ENCODE assay signal across 22 mouse cellular contexts in the genomic region with DNA sequence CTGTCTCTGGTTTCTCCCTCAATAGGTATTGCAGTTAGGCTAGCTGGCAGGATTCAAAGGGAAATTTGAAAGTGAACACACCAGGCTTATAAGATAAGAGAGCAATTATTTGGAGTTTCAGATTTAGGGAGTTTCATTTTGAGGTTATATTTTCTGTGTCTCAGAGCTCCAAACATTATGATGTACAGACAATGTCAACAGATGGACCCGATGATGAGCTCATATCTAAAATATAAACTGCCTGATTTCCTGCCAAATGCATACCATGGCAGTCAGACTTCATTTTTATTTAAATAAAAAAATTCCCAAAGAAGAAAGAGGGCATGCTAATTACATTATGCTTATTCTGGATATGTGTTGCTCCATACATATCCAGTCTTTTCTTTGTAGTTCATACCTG.
DNase-seq lines count a peak whose midpoint lies in the region; ATAC-seq and TF ChIP-seq lines count a peak whose summit lies in the region.
"Had no signal": no experiment of that assay in that cellular context is flagged by ENCODE, and none has a peak within 500 bp of the region (broad histone marks: within the 10 kb centered on the region; RNA-seq: fewer than 3 reads in every experiment).

No protein-coding gene starts in this region.

- DNase-seq in cerebellum, adult 9-11 months, result peak; percentile 27
- DNase-seq in cerebellum, postnatal 14 days, result no peak
- peak; percentile 32 for DNase-seq in forebrain, postnatal 0 days
- peak; percentile 6 for DNase-seq in brain, embryonic 14.5 days (ENCODE audit: low read depth)
- no peak for DNase-seq in kidney, adult 8-10 months
- DNase-seq: adrenal gland, adult 2 months; adrenal gland, postnatal 14 days; cerebellum, adult 11 months; gastrocnemius, postnatal 25 days; heart, adult 18-20 months; heart, postnatal 10 days; heart, postnatal 36 days; kidney, adult 11 months; kidney, adult 9 months had no signal

- TF ChIP-seq POLR2A in brain, embryonic 14.5 days (IDR thresholded peaks at IDR 0.05; ENCODE audit: borderline replicate concordance, extremely low read depth, insufficient read depth, insufficient read length, poor library complexity, severe bottlenecking), result no peak

- whole genome bisulfite sequencing in forebrain, postnatal 0 days, result 73% methylated on average over 1 of the region's 1 CpGs
- 88% methylated on average over 1 of the region's 1 CpGs for WGBS in forebrain, embryonic 13.5 days

- H3K4me2 ChIP-seq in forebrain, postnatal 0 days (ENCODE audit: low read depth), result no peak overlapping the region
- H3K4me2 ChIP-seq in forebrain, embryonic 13.5 days, result no peak overlapping the region
- H3K4me2 ChIP-seq: heart, embryonic 12.5 days; heart, embryonic 15.5 days; hindbrain, embryonic 13.5 days; intestine, embryonic 15.5 days had no signal

- no peaks in the 10 kb centered on the region for H3K9me3 ChIP-seq in forebrain, postnatal 0 days (ENCODE audit: low read length)
- no peaks in the 10 kb centered on the region for H3K9me3 ChIP-seq in forebrain, embryonic 13.5 days (replicated peaks)
- H3K9me3 ChIP-seq: heart, embryonic 12.5 days; heart, embryonic 15.5 days; hindbrain, embryonic 10.5 days; hindbrain, embryonic 13.5 days; intestine, embryonic 15.5 days had no signal

- no peaks in the 10 kb centered on the region for H3K36me3 ChIP-seq in forebrain, postnatal 0 days (ENCODE audit: insufficient read depth)
- H3K36me3 ChIP-seq in forebrain, embryonic 13.5 days (ENCODE audit: poor library complexity, severe bottlenecking), result no peaks in the 10 kb centered on the region
- H3K36me3 ChIP-seq: heart, embryonic 12.5 days; heart, embryonic 15.5 days; hindbrain, embryonic 10.5 days; hindbrain, embryonic 13.5 days; intestine, embryonic 15.5 days had no signal

- H3K9ac ChIP-seq in forebrain, postnatal 0 days, result no peak overlapping the region
- H3K9ac ChIP-seq in forebrain, embryonic 13.5 days, result no peak overlapping the region
- H3K9ac ChIP-seq: heart, embryonic 12.5 days; heart, embryonic 15.5 days; hindbrain, embryonic 13.5 days; intestine, embryonic 15.5 days had no signal

- H3K4me1 ChIP-seq in forebrain, postnatal 0 days (ENCODE audit: insufficient read depth), result no peaks in the 10 kb centered on the region
- H3K4me1 ChIP-seq in forebrain, embryonic 13.5 days, result no peaks in the 10 kb centered on the region
- H3K4me1 ChIP-seq: heart, embryonic 12.5 days; heart, embryonic 15.5 days; hindbrain, embryonic 10.5 days; hindbrain, embryonic 13.5 days; intestine, embryonic 15.5 days had no signal

- H3K4me3 ChIP-seq in forebrain, postnatal 0 days (ENCODE audit: low read depth, low read length), result no peak overlapping the region
- no peak overlapping the region for H3K4me3 ChIP-seq in forebrain, embryonic 13.5 days
- H3K4me3 ChIP-seq: heart, embryonic 12.5 days; heart, embryonic 15.5 days; hindbrain, embryonic 10.5 days; hindbrain, embryonic 13.5 days; intestine, embryonic 15.5 days had no signal

- no peaks in the 10 kb centered on the region for H3K27me3 ChIP-seq in forebrain, postnatal 0 days (ENCODE audit: insufficient read depth, low read length)
- H3K27me3 ChIP-seq in forebrain, embryonic 13.5 days, result no peaks in the 10 kb centered on the region
- H3K27me3 ChIP-seq: heart, embryonic 12.5 days; heart, embryonic 15.5 days; hindbrain, embryonic 13.5 days; intestine, embryonic 15.5 days had no signal

- no peak overlapping the region for H3K27ac ChIP-seq in forebrain, postnatal 0 days (ENCODE audit: low read depth, low read length)
- H3K27ac ChIP-seq in forebrain, embryonic 13.5 days, result no peak overlapping the region
- H3K27ac ChIP-seq: heart, embryonic 15.5 days; hindbrain, embryonic 10.5 days; hindbrain, embryonic 13.5 days; intestine, embryonic 15.5 days had no signal

- no peak for ATAC-seq in forebrain, postnatal 0 days
- ATAC-seq in forebrain, embryonic 13.5 days, result no peak
- ATAC-seq: CD4-positive, CD25-positive, alpha-beta regulatory T cell, adult 4 months; hindbrain, embryonic 16.5 days; intestine, embryonic 15.5 days had no signal

- no peak for TF ChIP-seq CTCF in forebrain, postnatal 0 days (IDR thresholded peaks at IDR 0.05; ENCODE audit: low read depth)
- TF ChIP-seq CTCF in brain, embryonic 14.5 days (IDR thresholded peaks at IDR 0.05; ENCODE audit: borderline replicate concordance, extremely low read depth, insufficient read depth, insufficient read length), result no peak

Comparison
In these comparisons a context has a peak if more than half of its experiments do, and no peak if none do; other contexts are left out.
1. DNase-seq: peak in cerebellum, adult 9-11 months (single experiment), forebrain, postnatal 0 days (single experiment) and brain, embryonic 14.5 days (single experiment); none in cerebellum, postnatal 14 days (0 of 2) and kidney, adult 8-10 months (0 of 2).